Mouse (Mus musculus) lung, adult 2 months (tissue): ENCODE measurements at regions not wholly inside any gene's neighbourhood (a gene's known extent, or its start where the extent isn't known, plus 50 kb on each side); places are given as distances from the start of the nearest gene placed in this dataset.

ENCODE experiments used
- CTCF ChIP-seq: fragments of 200-500 bp; IDR thresholded peaks from 2 replicates; pipeline ENCODE4 v1.5.1; 2011; ENCODE audit warnings: mild to moderate bottlenecking, low read length, control low read depth; ENCODE audit not compliant: insufficient read depth
- POLR2A ChIP-seq: fragments of 200-500 bp; IDR thresholded peaks from 2 replicates; pipeline ENCODE4 v1.6.1; 2011; ENCODE audit warnings: low read depth, mild to moderate bottlenecking, control low read depth, low read length, borderline replicate concordance; ENCODE audit errors: extremely low read depth

GRCm38 (mm10) chr4:55284722-55285225 is 65.1 kb upstream of the Rad23b start:
- TF ChIP-seq CTCF (no peak), POLR2A (no peak)
